Mouse (Mus musculus): ENCODE measurements around the gene Sgo1. TPM values are rescaled to one million over a fixed set of nuclear protein-coding genes. Genes with fewer than 3 reads are reported as not detected.

The Sgo1 gene
- polyA plus RNA-seq, 1 experiment from 2014 or later = 36.3 TPM

DNA sequence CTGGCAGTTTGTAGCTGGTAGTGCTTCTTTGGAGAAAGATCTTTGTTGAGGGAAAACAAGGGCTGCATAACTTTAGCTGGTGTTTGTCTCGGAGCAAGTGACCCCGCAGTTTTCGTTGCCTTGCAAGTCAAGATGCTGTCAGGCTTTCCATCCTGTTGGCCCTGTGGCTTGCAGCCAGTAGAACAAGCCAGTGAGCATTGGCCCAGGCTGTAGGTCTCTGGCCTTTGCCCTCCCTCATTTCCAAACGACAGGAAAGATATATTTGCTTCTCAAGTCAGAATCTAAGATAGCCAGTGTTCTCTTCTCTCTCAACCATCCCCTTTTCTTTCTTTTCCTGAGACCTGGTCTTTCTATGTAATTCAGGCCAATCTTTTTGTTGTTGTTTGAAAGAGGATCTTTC is 61.6 kb downstream of the Sgo1 start:
- peaks cover 3% of the 10 kb centered on the region; the same call in 1 of the 2 replicates for H3K36me3 ChIP-seq
- no peaks in the 10 kb centered on the region for H3K4me1 ChIP-seq (replicated peaks)
- 82% methylated on average over 4 of the region's 4 CpGs for WGBS
- H3K27me3 ChIP-seq (ENCODE audit: insufficient read depth, poor library complexity, severe bottlenecking) = no peaks in the 10 kb centered on the region
- no peak overlapping the region for H3K4me3 ChIP-seq
- no peak overlapping the region for H3K27ac ChIP-seq
- no peaks in the 10 kb centered on the region for H3K9me3 ChIP-seq
- DNase-seq (ENCODE audit: low spot score) = no peak

DNA sequence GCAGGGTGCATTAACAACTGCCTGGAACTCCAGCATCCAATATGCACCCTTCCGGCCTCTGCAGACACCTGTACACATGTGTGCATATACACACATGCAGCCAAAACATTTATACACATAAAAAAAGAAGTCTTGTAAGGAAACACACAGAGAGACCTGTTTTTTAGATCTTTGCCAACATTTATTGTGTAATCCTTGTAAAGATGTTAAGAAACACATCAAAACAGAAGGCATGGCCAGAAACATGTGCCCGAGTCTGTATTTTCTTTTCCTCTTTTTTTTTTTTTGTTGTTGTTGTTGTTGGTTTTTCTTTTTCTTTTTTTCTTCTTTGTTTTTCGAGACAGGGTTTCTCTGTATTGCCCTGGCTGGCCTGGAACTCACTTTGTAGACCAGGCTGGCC is 63.0 kb downstream of the Sgo1 start:
- H3K4me1 ChIP-seq (replicated peaks) = no peaks in the 10 kb centered on the region
- no peaks in the 10 kb centered on the region for H3K27me3 ChIP-seq (ENCODE audit: insufficient read depth, poor library complexity, severe bottlenecking)
- no peak overlapping the region for H3K27ac ChIP-seq
- peaks cover 3% of the 10 kb centered on the region; the same call in 1 of the 2 replicates for H3K36me3 ChIP-seq
- no peaks in the 10 kb centered on the region for H3K9me3 ChIP-seq
- H3K4me3 ChIP-seq = no peak overlapping the region
- WGBS = 85% methylated on average over 3 of the region's 3 CpGs
- DNase-seq (ENCODE audit: low spot score) = no peak

Other genes with a start within 250 kb of the Sgo1 start
- gene Efhb, start 226.0 kb downstream of the Sgo1 start, polyA plus RNA-seq (2016; fragmentation: Nextera tagmentation; extraction: Ambion mirVana) = 0.84 and 0.95 TPM in 2 replicates
- 68.6 and 72.7 TPM in 2 replicates for gene Rab5a, start 210.1 kb downstream of the Sgo1 start, polyA plus RNA-seq (2016; fragmentation: Nextera tagmentation; extraction: Ambion mirVana)
- gene Pp2d1, start 149.9 kb downstream of the Sgo1 start, polyA plus RNA-seq (2016; fragmentation: Nextera tagmentation; extraction: Ambion mirVana) = 0.18 and 0.29 TPM in 2 replicates
- gene Kat2b, start 122.5 kb downstream of the Sgo1 start, polyA plus RNA-seq (2016; fragmentation: Nextera tagmentation; extraction: Ambion mirVana) = 2.5 TPM in 2 replicates
- gene Sult1c2, start 157.0 kb upstream of the Sgo1 start, polyA plus RNA-seq (2016; fragmentation: Nextera tagmentation; extraction: Ambion mirVana) = not detected in 2 replicates

All from hindbrain, embryonic 10.5 days (tissue).